Mouse (Mus musculus) intestine, postnatal 0 days (tissue): ENCODE measurements around the gene Crocc2. TPM values are rescaled to one million over a fixed set of nuclear protein-coding genes. Genes with fewer than 3 reads are reported as not detected.

Experiments used
- ATAC-seq: fragments of 200-750 bp; cut with Nextera tagmentation; 2 replicates; pipeline ENCODE4 v1.8.0; 2017; ENCODE audit warnings: mild to moderate bottlenecking, moderate TSS enrichment, moderate library complexity
- H3K27ac ChIP-seq: fragments of 300-500 bp; sonication (generic); 2 replicates; pipeline ENCODE4 v1.5.1; 2014; ENCODE audit warnings: mild to moderate bottlenecking, low read depth, low read length, moderate library complexity
- H3K27me3 ChIP-seq: fragments of 300-500 bp; sonication (generic); replicated peaks from 2 replicates; pipeline ENCODE4 v1.6.1; 2014; ENCODE audit warnings: low read length, mixed read lengths; ENCODE audit not compliant: control insufficient read depth, insufficient read depth
- H3K36me3 ChIP-seq: fragments of 300-500 bp; sonication (generic); 2 replicates; pipeline ENCODE4 v1.6.1; 2014; ENCODE audit warnings: mild to moderate bottlenecking, moderate library complexity; ENCODE audit not compliant: control insufficient read depth, insufficient read depth
- H3K4me1 ChIP-seq: fragments of 300-500 bp; sonication (generic); replicated peaks from 2 replicates; pipeline ENCODE4 v1.6.1; 2014; ENCODE audit warnings: antibody characterized with exemption, low read length, mixed read lengths; ENCODE audit not compliant: control insufficient read depth, insufficient read depth
- H3K4me2 ChIP-seq: fragments of 300-500 bp; sonication (generic); replicated peaks from 2 replicates; pipeline ENCODE4 v1.6.1; 2014; ENCODE audit warnings: low read depth, mild to moderate bottlenecking, moderate library complexity
- H3K4me3 ChIP-seq: fragments of 300-500 bp; sonication (generic); 2 replicates; pipeline ENCODE4 v1.5.1; 2014; ENCODE audit warnings: low read depth, low read length
- H3K9ac ChIP-seq: fragments of 300-500 bp; sonication (generic); 2 replicates; pipeline ENCODE4 v1.6.1; 2014; ENCODE audit warnings: mild to moderate bottlenecking, low read depth, low read length
- H3K9me3 ChIP-seq: fragments of 300-500 bp; sonication (generic); 2 replicates; pipeline ENCODE4 v1.6.1; 2016; ENCODE audit warnings: mixed run types; ENCODE audit not compliant: control insufficient read depth
- CTCF ChIP-seq: sonication (generic); IDR thresholded peaks from 2 replicates; pipeline ENCODE4 v1.5.1; 2016; ENCODE audit warnings: low read depth, mild to moderate bottlenecking, control low read depth, antibody characterized with exemption, moderate library complexity
- WGBS: fragments of 180-500 bp; shearing (Covaris S2); extraction: QIAGEN DNeasy Blood & Tissue Kit; methylation state at CpG from one replicate; pipeline ENCODE4 v1.1.7; 2014; 5-methylcytosine and 5-hydroxymethylcytosine counted together
- polyA plus RNA-seq: library from polyadenylated mRNA; unstranded; fragments of >200 nt; fragmentation: Nextera tagmentation; extraction: Ambion mirVana; gene quantifications from 2 replicates; pipeline ENCODE4 v1.2.1, GENCODE M21; 2015

Crocc2 gene
- polyA plus RNA-seq, 1 experiment from 2014 or later: 0.04 TPM

GRCm38 (mm10) chr1:93173665-93174064 lies 5.1 kb downstream of the Crocc2 start:
- no peaks in the 10 kb centered on the region for H3K9me3 ChIP-seq
- ATAC-seq: no peak
- H3K4me1 ChIP-seq: no peaks in the 10 kb centered on the region
- H3K27me3 ChIP-seq: peaks cover 6% of the 10 kb centered on the region
- no peak overlapping the region for H3K4me2 ChIP-seq
- H3K4me3 ChIP-seq: no peak overlapping the region
- no peak overlapping the region for H3K27ac ChIP-seq
- H3K9ac ChIP-seq: no peak overlapping the region
- no peak for TF ChIP-seq CTCF
- H3K36me3 ChIP-seq: no peaks in the 10 kb centered on the region
- WGBS: 60% methylated on average over 4 of the region's 4 CpGs

DNA sequence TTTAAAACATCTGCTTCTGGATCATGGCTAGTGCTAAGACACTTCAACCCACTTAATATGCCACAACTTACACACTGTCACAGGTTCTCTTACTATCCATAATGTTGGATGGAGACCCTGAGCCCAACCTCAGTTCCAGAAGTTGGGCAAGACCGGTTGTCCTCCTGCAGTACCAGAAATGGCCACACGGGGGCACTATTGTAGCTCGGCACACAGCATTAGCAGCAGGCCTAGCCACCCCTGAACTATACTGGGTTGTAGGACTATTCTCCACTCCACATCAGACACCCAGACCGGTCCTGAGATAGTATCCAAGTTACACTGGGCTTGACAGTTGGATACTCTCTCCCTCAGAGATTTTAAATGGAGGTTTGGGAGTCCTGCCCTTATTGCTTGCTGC lies 5.9 kb downstream of the Crocc2 start:
- ATAC-seq: peak; percentile 28; the same call in 1 of the 2 replicates
- H3K36me3 ChIP-seq: no peaks in the 10 kb centered on the region
- peaks cover 6% of the 10 kb centered on the region for H3K27me3 ChIP-seq
- H3K27ac ChIP-seq: no peak overlapping the region
- peak; percentile 99 for TF ChIP-seq CTCF
- 1% methylated on average over 4 of the region's 4 CpGs for WGBS
- H3K4me3 ChIP-seq: no peak overlapping the region
- no peak overlapping the region for H3K9ac ChIP-seq
- no peaks in the 10 kb centered on the region for H3K9me3 ChIP-seq
- H3K4me2 ChIP-seq: no peak overlapping the region
- H3K4me1 ChIP-seq: no peaks in the 10 kb centered on the region

GRCm38 (mm10) chr1:93175849-93176248 lies 7.3 kb downstream of the Crocc2 start:
- peaks cover 3% of the 10 kb centered on the region for H3K27me3 ChIP-seq
- no peak for ATAC-seq

GRCm38 (mm10) chr1:93176525-93177332 lies 8.2 kb downstream of the Crocc2 start:
- Histone ChIP-seq H3K9me3 (no peaks in the 10 kb centered on the region), H3K4me2 (peak overlapping the region; percentile 60), H3K4me1 (no peaks in the 10 kb centered on the region), H3K9ac (no peak overlapping the region), H3K4me3 (peak overlapping the region; percentile 21), H3K27me3 (peaks cover 3% of the 10 kb centered on the region), H3K27ac (peak overlapping the region; percentile 15; the same call in 1 of the 2 replicates), H3K36me3 (no peaks in the 10 kb centered on the region)
- TF ChIP-seq CTCF: no peak
- 4% methylated on average over 39 of the region's 44 CpGs for WGBS
- peak; percentile 36; the same call in 1 of the 2 replicates for ATAC-seq

More at GRCm38 (mm10) chr1:93175849-93176248, 7.3 kb downstream of the Crocc2 start:
- H3K4me1 ChIP-seq: no peaks in the 10 kb centered on the region
- H3K9ac ChIP-seq: no peak overlapping the region
- H3K4me3 ChIP-seq: no peak overlapping the region
- 38% methylated on average over 6 of the region's 6 CpGs for WGBS
- H3K27ac ChIP-seq: no peak overlapping the region
- H3K36me3 ChIP-seq: no peaks in the 10 kb centered on the region
- no peaks in the 10 kb centered on the region for H3K9me3 ChIP-seq
- H3K4me2 ChIP-seq: no peak overlapping the region
- TF ChIP-seq CTCF: no peak

DNA sequence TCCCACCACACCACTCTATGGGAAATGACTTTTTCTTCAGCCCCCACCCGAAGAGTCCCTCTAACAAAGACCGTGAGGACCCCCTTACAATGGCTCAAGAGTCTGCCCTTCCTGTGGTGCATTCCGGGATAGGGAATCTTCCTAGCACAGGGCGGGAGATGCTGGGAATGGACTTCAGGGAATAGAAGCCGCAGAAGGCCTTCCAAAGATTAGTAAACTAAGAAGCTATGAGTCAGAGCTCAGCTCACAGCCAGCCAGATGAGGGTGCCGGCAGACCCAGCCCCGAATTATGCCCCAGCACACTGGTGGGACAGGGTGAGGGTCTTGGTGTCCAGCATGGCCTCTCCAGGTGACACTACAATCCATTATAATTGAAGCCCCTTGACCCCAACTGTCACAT lies 13.8 kb downstream of the Crocc2 start:
- H3K9ac ChIP-seq: no peak overlapping the region
- ATAC-seq: no peak
- H3K27ac ChIP-seq: no peak overlapping the region
- H3K36me3 ChIP-seq: no peaks in the 10 kb centered on the region
- no peak for TF ChIP-seq CTCF
- H3K9me3 ChIP-seq: no peaks in the 10 kb centered on the region
- no peak overlapping the region for H3K4me2 ChIP-seq
- WGBS: 84% methylated on average over 7 of the region's 7 CpGs
- no peak overlapping the region for H3K4me3 ChIP-seq
- H3K27me3 ChIP-seq: no peaks in the 10 kb centered on the region
- H3K4me1 ChIP-seq: no peaks in the 10 kb centered on the region

- no peak overlapping the region for H3K4me3 ChIP-seq
- H3K9me3 ChIP-seq: no peaks in the 10 kb centered on the region
- H3K4me2 ChIP-seq: no peak overlapping the region
- ATAC-seq: no peak
- H3K9ac ChIP-seq: no peak overlapping the region
- no peaks in the 10 kb centered on the region for H3K36me3 ChIP-seq
- TF ChIP-seq CTCF: no peak
- 81% methylated on average over 14 of the region's 14 CpGs for WGBS
- H3K4me1 ChIP-seq: no peaks in the 10 kb centered on the region
- H3K27me3 ChIP-seq: no peaks in the 10 kb centered on the region
- no peak overlapping the region for H3K27ac ChIP-seq
Observed at GRCm38 (mm10) chr1:93184071-93184828, 15.7 kb downstream of the Crocc2 start.
